Mouse (Mus musculus) brain, adult 2 months (tissue): Measurements from ENCODE around the gene Vcan.
A peak's percentile ranks its signal among the peaks of the same experiment; 100 is the strongest.

ENCODE experiments used
- DNase-seq: peaks from one replicate; pipeline ENCODE4 v3.0.0; 2011; ENCODE audit warnings: low read depth, low spot score

The Vcan gene

GRCm38 (mm10) chr13:89607399-89607798, 134.9 kb downstream of the Vcan start:
- DNase-seq, result peak; percentile 16
